ENCODE assay signal across 11 mouse cellular contexts in genomic region chr1:131751891-131752311, GRCm38 (mm10). TPM values are rescaled to one million over a fixed set of nuclear protein-coding genes. Genes with fewer than 3 reads are reported as not detected.
A peak's percentile ranks its signal among the peaks of the same experiment; 100 is the strongest.
DNase-seq lines count a peak whose midpoint lies in the region; ATAC-seq and TF ChIP-seq lines count a peak whose summit lies in the region.
"Had no signal": no experiment of that assay in that cellular context is flagged by ENCODE, and none has a peak within 500 bp of the region (broad histone marks: within the 10 kb centered on the region; RNA-seq: fewer than 3 reads in every experiment).

No protein-coding gene starts in this region.

- H3K27me3 ChIP-seq in forebrain, embryonic 15.5 days: no peaks in the 10 kb centered on the region
- no peaks in the 10 kb centered on the region for H3K27me3 ChIP-seq in forebrain, embryonic 11.5 days (ENCODE audit: control insufficient read depth, insufficient read depth, low read length)
- H3K27me3 ChIP-seq in midbrain, postnatal 0 days (ENCODE audit: insufficient read depth, low read length): no peaks in the 10 kb centered on the region
- no peaks in the 10 kb centered on the region for H3K27me3 ChIP-seq in midbrain, embryonic 16.5 days (ENCODE audit: control insufficient read depth, insufficient read depth, low read depth, low read length)
- no peaks in the 10 kb centered on the region for H3K27me3 ChIP-seq in stomach, embryonic 16.5 days (ENCODE audit: control insufficient read depth, insufficient read depth, low read length)
- H3K27me3 ChIP-seq: lung, embryonic 15.5 days; neural tube, embryonic 12.5 days had no signal

- H3K27ac ChIP-seq in forebrain, embryonic 15.5 days (replicated peaks): peak overlapping the region; percentile 76
- no peak overlapping the region for H3K27ac ChIP-seq in forebrain, embryonic 11.5 days (ENCODE audit: low read depth, low read length)
- no peak overlapping the region for H3K27ac ChIP-seq in midbrain, postnatal 0 days (ENCODE audit: low read depth, low read length)
- no peak overlapping the region for H3K27ac ChIP-seq in midbrain, embryonic 16.5 days (ENCODE audit: low read length)
- peak overlapping the region; percentile 51; the same call in 1 of the 2 replicates for H3K27ac ChIP-seq in stomach, embryonic 16.5 days (ENCODE audit: low read length)
- H3K27ac ChIP-seq: lung, embryonic 15.5 days; neural tube, embryonic 12.5 days had no signal

- peak; percentile 79 for ATAC-seq in forebrain, embryonic 15.5 days (replicated peaks)
- ATAC-seq in forebrain, embryonic 11.5 days (replicated peaks; ENCODE audit: low FRiP score): no peak
- ATAC-seq in midbrain, postnatal 0 days (ENCODE audit: low FRiP score): no peak
- no peak for ATAC-seq in midbrain, embryonic 16.5 days
- 0 out of 2 replicates have a peak, but pooled peaks have one; percentile 42 for ATAC-seq in stomach, embryonic 16.5 days (ENCODE audit: insufficient read depth, low FRiP score)

- H3K4me3 ChIP-seq in forebrain, embryonic 15.5 days: no peak overlapping the region
- H3K4me3 ChIP-seq in forebrain, embryonic 11.5 days (ENCODE audit: low read depth, low read length): no peak overlapping the region
- no peak overlapping the region for H3K4me3 ChIP-seq in midbrain, postnatal 0 days (ENCODE audit: low read depth, low read length)
- H3K4me3 ChIP-seq in midbrain, embryonic 16.5 days (ENCODE audit: low read depth, low read length): no peak overlapping the region
- H3K4me3 ChIP-seq in stomach, embryonic 16.5 days (replicated peaks; ENCODE audit: low read length): no peak overlapping the region
- H3K4me3 ChIP-seq: erythroblast, embryonic 14.5 days; lung, embryonic 15.5 days; neural tube, embryonic 12.5 days had no signal

- H3K4me2 ChIP-seq in forebrain, embryonic 15.5 days (replicated peaks): no peak overlapping the region; the same call in 1 of the 2 replicates
- no peak overlapping the region for H3K4me2 ChIP-seq in forebrain, embryonic 11.5 days (ENCODE audit: low read depth, low read length, severe bottlenecking)
- no peak overlapping the region for H3K4me2 ChIP-seq in midbrain, postnatal 0 days (ENCODE audit: low read depth, low read length, poor library complexity, severe bottlenecking)
- no peak overlapping the region for H3K4me2 ChIP-seq in midbrain, embryonic 16.5 days (ENCODE audit: low read length)
- no peak overlapping the region for H3K4me2 ChIP-seq in stomach, embryonic 16.5 days (ENCODE audit: low read depth, low read length)
- H3K4me2 ChIP-seq: lung, embryonic 15.5 days; neural tube, embryonic 12.5 days had no signal

- TF ChIP-seq CTCF in midbrain, postnatal 0 days (IDR thresholded peaks at IDR 0.05): no peak

- 29% methylated on average over 10 of the region's 10 CpGs for WGBS in forebrain, embryonic 15.5 days
- 86% methylated on average over 10 of the region's 10 CpGs for WGBS in forebrain, embryonic 11.5 days
- WGBS in midbrain, postnatal 0 days: 53% methylated on average over 10 of the region's 10 CpGs
- 56% methylated on average over 10 of the region's 10 CpGs for WGBS in midbrain, embryonic 16.5 days
- 59% methylated on average over 10 of the region's 10 CpGs for WGBS in stomach, embryonic 16.5 days

- H3K4me1 ChIP-seq in forebrain, embryonic 15.5 days: peaks cover 12% of the 10 kb centered on the region
- no peaks in the 10 kb centered on the region for H3K4me1 ChIP-seq in forebrain, embryonic 11.5 days (replicated peaks; ENCODE audit: control insufficient read depth, insufficient read depth, low read length)
- H3K4me1 ChIP-seq in midbrain, postnatal 0 days (ENCODE audit: insufficient read depth, low read length): peaks cover 2% of the 10 kb centered on the region; the same call in 1 of the 2 replicates
- H3K4me1 ChIP-seq in midbrain, embryonic 16.5 days (ENCODE audit: control insufficient read depth, insufficient read depth, low read length): no peaks in the 10 kb centered on the region
- peaks cover 13% of the 10 kb centered on the region for H3K4me1 ChIP-seq in stomach, embryonic 16.5 days (ENCODE audit: control insufficient read depth, insufficient read depth, low read length)
- H3K4me1 ChIP-seq: neural tube, embryonic 12.5 days had no signal

- no peaks in the 10 kb centered on the region for H3K36me3 ChIP-seq in forebrain, embryonic 15.5 days
- H3K36me3 ChIP-seq in forebrain, embryonic 11.5 days (ENCODE audit: control insufficient read depth, insufficient read depth, low read length): no peaks in the 10 kb centered on the region
- H3K36me3 ChIP-seq in midbrain, postnatal 0 days (ENCODE audit: insufficient read depth, low read length): no peaks in the 10 kb centered on the region
- no peaks in the 10 kb centered on the region for H3K36me3 ChIP-seq in midbrain, embryonic 16.5 days (ENCODE audit: control insufficient read depth, insufficient read depth, low read length)
- no peaks in the 10 kb centered on the region for H3K36me3 ChIP-seq in stomach, embryonic 16.5 days (ENCODE audit: control insufficient read depth, insufficient read depth, low read length)
- H3K36me3 ChIP-seq: lung, embryonic 15.5 days; neural tube, embryonic 12.5 days had no signal

- no peak overlapping the region for H3K9ac ChIP-seq in forebrain, embryonic 15.5 days (replicated peaks)
- H3K9ac ChIP-seq in forebrain, embryonic 11.5 days (ENCODE audit: low read length): no peak overlapping the region
- H3K9ac ChIP-seq in midbrain, postnatal 0 days (replicated peaks; ENCODE audit: low read length, poor library complexity, severe bottlenecking): no peak overlapping the region
- H3K9ac ChIP-seq in midbrain, embryonic 16.5 days (ENCODE audit: low read depth, low read length): no peak overlapping the region
- no peak overlapping the region for H3K9ac ChIP-seq in stomach, embryonic 16.5 days (ENCODE audit: low read length)
- H3K9ac ChIP-seq: lung, embryonic 15.5 days; neural tube, embryonic 12.5 days had no signal

- no peaks in the 10 kb centered on the region for H3K9me3 ChIP-seq in forebrain, embryonic 15.5 days
- H3K9me3 ChIP-seq in forebrain, embryonic 11.5 days (ENCODE audit: control insufficient read depth, low read length): no peaks in the 10 kb centered on the region
- H3K9me3 ChIP-seq in midbrain, postnatal 0 days (ENCODE audit: low read length): no peaks in the 10 kb centered on the region
- H3K9me3 ChIP-seq in midbrain, embryonic 16.5 days (replicated peaks; ENCODE audit: control insufficient read depth, low read length, poor library complexity, severe bottlenecking): no peaks in the 10 kb centered on the region
- no peaks in the 10 kb centered on the region for H3K9me3 ChIP-seq in stomach, embryonic 16.5 days (replicated peaks; ENCODE audit: control insufficient read depth, low read length)
- H3K9me3 ChIP-seq: lung, embryonic 15.5 days; neural tube, embryonic 12.5 days had no signal

- no peak for DNase-seq in forebrain, embryonic 11.5 days (ENCODE audit: low spot score)
- DNase-seq in midbrain, postnatal 0 days (ENCODE audit: low spot score): peak; percentile 33
- DNase-seq in cerebellum, adult 9-11 months: peak; percentile 78
- DNase-seq in spleen, adult 18-20 months: no peak
- DNase-seq in ovary, postnatal 14 days (ENCODE audit: low spot score): no peak

RNA-seq across cellular contexts. Expression of gene Slc26a9, which starts 8.1 kb away (rescaled TPM):
- polyA plus RNA-seq in forebrain, embryonic 15.5 days (2015; fragmentation: Nextera tagmentation; extraction: Ambion mirVana): 0.04 and 0.09 TPM in 2 replicates
- not detected in 2 replicates for polyA plus RNA-seq in forebrain, embryonic 11.5 days (2014; fragmentation: Nextera tagmentation; extraction: Ambion mirVana)
- 0.44 TPM in 1 of 2 replicates, not detected in the other for total RNA-seq in midbrain, postnatal 0 days (2014; rRNA removed)
- 0.10 and 0.14 TPM in 2 replicates for polyA plus RNA-seq in midbrain, postnatal 0 days (2015; fragmentation: Nextera tagmentation; extraction: Ambion mirVana)
- 0.04 TPM in 2 replicates for polyA plus RNA-seq in midbrain, embryonic 16.5 days (2015; fragmentation: Nextera tagmentation; extraction: Ambion mirVana)
- 9.7 and 13.2 TPM in 2 replicates for polyA plus RNA-seq in stomach, embryonic 16.5 days (2015; fragmentation: Nextera tagmentation; extraction: Ambion mirVana)
- polyA plus RNA-seq: erythroblast, embryonic 14.5 days; neural tube, embryonic 12.5 days had no signal

RNA-seq across cellular contexts. Expression of gene Pm20d1, which starts 45.3 kb away (rescaled TPM):
- polyA plus RNA-seq in forebrain, embryonic 15.5 days (2015; fragmentation: Nextera tagmentation; extraction: Ambion mirVana): 0.19 and 0.69 TPM in 2 replicates
- polyA plus RNA-seq in forebrain, embryonic 11.5 days (2014; fragmentation: Nextera tagmentation; extraction: Ambion mirVana): 0.86 and 1.2 TPM in 2 replicates
- 0.05 TPM in 2 replicates for total RNA-seq in midbrain, postnatal 0 days (2014; rRNA removed)
- polyA plus RNA-seq in midbrain, postnatal 0 days (2015; fragmentation: Nextera tagmentation; extraction: Ambion mirVana): 0.29 and 0.38 TPM in 2 replicates
- 0.15 and 0.46 TPM in 2 replicates for polyA plus RNA-seq in midbrain, embryonic 16.5 days (2015; fragmentation: Nextera tagmentation; extraction: Ambion mirVana)
- 2.7 and 3.1 TPM in 2 replicates for polyA plus RNA-seq in stomach, embryonic 16.5 days (2015; fragmentation: Nextera tagmentation; extraction: Ambion mirVana)
- polyA plus RNA-seq: erythroblast, embryonic 14.5 days had no signal

Comparison
In these comparisons a context has a peak if more than half of its experiments do, and no peak if none do; other contexts are left out.
1. ATAC-seq: peak in forebrain, embryonic 15.5 days (single experiment) and stomach, embryonic 16.5 days (single experiment); none in forebrain, embryonic 11.5 days (single experiment), midbrain, postnatal 0 days (single experiment) and midbrain, embryonic 16.5 days (single experiment).
2. H3K27ac ChIP-seq: peak in forebrain, embryonic 15.5 days (single experiment) and stomach, embryonic 16.5 days (single experiment); none in forebrain, embryonic 11.5 days (single experiment), midbrain, postnatal 0 days (single experiment) and midbrain, embryonic 16.5 days (single experiment).
3. DNase-seq: peak in midbrain, postnatal 0 days (single experiment) and cerebellum, adult 9-11 months (single experiment); none in forebrain, embryonic 11.5 days (single experiment), spleen, adult 18-20 months (0 of 2) and ovary, postnatal 14 days (single experiment).